Mouse (Mus musculus) C2C12 (cell line): ENCODE measurements around the gene Myf6.

Experiments
- CTCF ChIP-seq: IDR thresholded peaks from one replicate; pipeline ENCODE4 v1.5.1; 2011; ENCODE audit not compliant: control insufficient read depth, insufficient read depth, insufficient read length
- MAX ChIP-seq: IDR thresholded peaks from one replicate; pipeline ENCODE4 v1.6.1; 2011; ENCODE audit warnings: mild to moderate bottlenecking, control low read depth
- MYOD1 ChIP-seq: IDR thresholded peaks from one replicate; pipeline ENCODE4 v1.6.1; 2011; ENCODE audit warnings: low read depth; ENCODE audit not compliant: control insufficient read depth, insufficient read length
- USF1 ChIP-seq: IDR thresholded peaks from one replicate; pipeline ENCODE4 v1.6.1; 2011; ENCODE audit warnings: low read depth, mild to moderate bottlenecking, control low read depth, moderate library complexity

DNA sequence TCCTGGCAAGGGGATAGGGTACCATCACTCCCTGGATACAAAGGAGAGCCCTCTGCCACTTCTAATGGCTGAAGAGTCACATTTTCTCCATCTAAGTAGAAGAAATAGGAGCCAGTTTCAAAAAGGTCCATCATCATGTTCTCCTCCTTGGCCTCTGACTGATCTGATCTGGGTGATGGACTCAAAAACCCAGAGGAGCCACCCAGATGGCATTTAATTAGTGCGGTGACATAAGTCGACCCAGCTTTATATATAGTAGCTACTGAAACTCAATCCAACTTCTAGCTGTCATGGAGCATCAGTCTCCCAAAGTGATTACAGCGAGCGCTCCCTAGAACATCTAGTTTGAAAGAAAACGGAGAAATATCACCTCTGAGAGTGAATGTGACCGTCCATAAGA, at the start of gene Myf6:
- TF ChIP-seq CTCF (no peak), MAX (no peak), USF1 (no peak), MYOD1 (no peak)
